Mouse (Mus musculus): ENCODE data around the gene Ntmt1. TPM values are rescaled to one million over a fixed set of nuclear protein-coding genes. Genes with fewer than 3 reads are reported as not detected.

The Ntmt1 gene
- polyA plus RNA-seq, 1 experiment from 2014 or later: 121 TPM

DNA sequence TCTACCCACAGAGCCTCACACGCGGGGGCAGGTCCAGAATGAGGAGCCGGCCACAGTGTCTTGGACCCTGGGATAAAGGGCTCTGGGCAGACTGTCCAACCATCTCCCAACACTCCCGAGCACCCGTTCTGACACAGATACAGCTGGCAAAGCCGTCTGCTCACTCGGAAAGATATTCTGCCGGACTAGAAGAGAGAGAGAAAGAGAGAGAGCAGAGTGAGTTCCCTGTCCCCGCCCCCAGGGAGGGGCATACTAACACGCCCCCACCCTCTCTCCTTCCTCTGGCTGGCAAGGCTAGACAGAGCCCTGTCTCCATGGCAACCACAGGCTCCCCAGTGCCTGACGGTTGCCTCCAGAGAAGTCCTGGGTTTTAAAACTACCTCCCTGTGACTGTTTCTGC lies 11.2 kb upstream of the Ntmt1 start:
- Histone ChIP-seq H3K4me3 (replicated peaks; ENCODE audit: low read length) (peak overlapping the region; percentile 25), H3K4me1 (replicated peaks; ENCODE audit: control insufficient read depth, insufficient read depth, low read length) (peaks cover 34% of the 10 kb centered on the region), H3K4me2 (ENCODE audit: low read length) (peak overlapping the region; percentile 50), H3K9me3 (ENCODE audit: control insufficient read depth, low read length) (no peaks in the 10 kb centered on the region), H3K27ac (ENCODE audit: low read length) (peak overlapping the region; percentile 61), H3K27me3 (replicated peaks; ENCODE audit: control insufficient read depth, insufficient read depth, low read length) (no peaks in the 10 kb centered on the region), H3K36me3 (ENCODE audit: control insufficient read depth, insufficient read depth) (no peaks in the 10 kb centered on the region), H3K9ac (replicated peaks; ENCODE audit: low read depth, low read length) (peak overlapping the region; percentile 38)
- ATAC-seq: peak; percentile 86
- WGBS: 2% methylated on average over 11 of the region's 11 CpGs

DNA sequence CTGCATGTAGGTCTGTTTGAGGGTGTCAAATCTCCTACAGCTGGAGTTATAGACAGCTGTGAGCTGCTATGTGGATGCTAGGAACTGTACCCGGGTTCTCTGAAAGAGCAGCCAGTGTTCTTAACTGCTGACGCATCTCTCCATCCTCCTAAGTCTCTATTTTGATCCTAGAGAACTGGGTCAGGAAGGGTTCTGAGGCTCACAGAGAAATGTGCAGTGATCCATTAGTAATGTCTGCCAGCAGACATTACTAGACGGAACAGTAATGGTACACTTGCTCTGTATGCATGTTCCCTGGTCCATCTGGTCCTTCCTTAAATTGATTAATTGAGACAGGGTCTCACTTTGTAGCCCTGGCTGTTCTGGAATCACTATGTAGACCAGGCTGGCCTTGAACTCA lies 8.2 kb upstream of the Ntmt1 start:
- H3K36me3 ChIP-seq (ENCODE audit: control insufficient read depth, insufficient read depth): no peaks in the 10 kb centered on the region
- no peak for ATAC-seq

DNA sequence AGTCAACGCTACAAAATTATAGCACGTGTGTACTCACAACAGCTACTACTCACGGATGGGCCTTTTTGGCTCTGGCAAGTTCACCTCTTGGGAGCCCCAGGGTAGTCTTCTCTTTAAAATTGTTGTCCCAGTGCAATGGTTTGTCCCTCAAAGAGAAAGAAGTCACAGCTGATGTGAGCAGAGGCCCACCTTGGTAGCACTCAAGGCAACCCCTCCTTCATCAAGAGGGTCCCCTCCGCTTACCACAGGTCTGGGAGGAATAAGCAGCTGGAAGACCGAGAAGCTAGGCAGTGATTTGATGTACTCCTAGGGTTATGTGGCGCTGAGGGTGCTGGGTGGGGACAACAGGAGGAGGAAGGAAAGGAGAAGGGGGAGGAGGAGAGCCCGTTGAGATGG lies 7.0 kb upstream of the Ntmt1 start:
- H3K4me3 ChIP-seq (replicated peaks; ENCODE audit: low read length): peak overlapping the region; percentile 50
- peaks cover 30% of the 10 kb centered on the region for H3K4me1 ChIP-seq (replicated peaks; ENCODE audit: control insufficient read depth, insufficient read depth, low read length)
- WGBS: 36% methylated on average over 7 of the region's 7 CpGs
- peak overlapping the region; percentile 94 for H3K4me2 ChIP-seq (ENCODE audit: low read length)
- H3K9ac ChIP-seq (replicated peaks; ENCODE audit: low read depth, low read length): peak overlapping the region; percentile 68
- ATAC-seq: no peak
- no peak overlapping the region for H3K27ac ChIP-seq (ENCODE audit: low read length)
- no peaks in the 10 kb centered on the region for H3K36me3 ChIP-seq (ENCODE audit: control insufficient read depth, insufficient read depth)
- no peaks in the 10 kb centered on the region for H3K9me3 ChIP-seq (ENCODE audit: control insufficient read depth, low read length)
- no peaks in the 10 kb centered on the region for H3K27me3 ChIP-seq (replicated peaks; ENCODE audit: control insufficient read depth, insufficient read depth, low read length)

More for the DNA sequence above, 8.2 kb upstream of the Ntmt1 start:
- WGBS: 80% methylated on average over 3 of the region's 3 CpGs
- H3K9me3 ChIP-seq (ENCODE audit: control insufficient read depth, low read length): no peaks in the 10 kb centered on the region
- peaks cover 37% of the 10 kb centered on the region for H3K4me1 ChIP-seq (replicated peaks; ENCODE audit: control insufficient read depth, insufficient read depth, low read length)
- no peak overlapping the region for H3K27ac ChIP-seq (ENCODE audit: low read length)
- no peak overlapping the region for H3K4me2 ChIP-seq (ENCODE audit: low read length)
- no peak overlapping the region for H3K4me3 ChIP-seq (replicated peaks; ENCODE audit: low read length)
- no peaks in the 10 kb centered on the region for H3K27me3 ChIP-seq (replicated peaks; ENCODE audit: control insufficient read depth, insufficient read depth, low read length)
- H3K9ac ChIP-seq (replicated peaks; ENCODE audit: low read depth, low read length): no peak overlapping the region

DNA sequence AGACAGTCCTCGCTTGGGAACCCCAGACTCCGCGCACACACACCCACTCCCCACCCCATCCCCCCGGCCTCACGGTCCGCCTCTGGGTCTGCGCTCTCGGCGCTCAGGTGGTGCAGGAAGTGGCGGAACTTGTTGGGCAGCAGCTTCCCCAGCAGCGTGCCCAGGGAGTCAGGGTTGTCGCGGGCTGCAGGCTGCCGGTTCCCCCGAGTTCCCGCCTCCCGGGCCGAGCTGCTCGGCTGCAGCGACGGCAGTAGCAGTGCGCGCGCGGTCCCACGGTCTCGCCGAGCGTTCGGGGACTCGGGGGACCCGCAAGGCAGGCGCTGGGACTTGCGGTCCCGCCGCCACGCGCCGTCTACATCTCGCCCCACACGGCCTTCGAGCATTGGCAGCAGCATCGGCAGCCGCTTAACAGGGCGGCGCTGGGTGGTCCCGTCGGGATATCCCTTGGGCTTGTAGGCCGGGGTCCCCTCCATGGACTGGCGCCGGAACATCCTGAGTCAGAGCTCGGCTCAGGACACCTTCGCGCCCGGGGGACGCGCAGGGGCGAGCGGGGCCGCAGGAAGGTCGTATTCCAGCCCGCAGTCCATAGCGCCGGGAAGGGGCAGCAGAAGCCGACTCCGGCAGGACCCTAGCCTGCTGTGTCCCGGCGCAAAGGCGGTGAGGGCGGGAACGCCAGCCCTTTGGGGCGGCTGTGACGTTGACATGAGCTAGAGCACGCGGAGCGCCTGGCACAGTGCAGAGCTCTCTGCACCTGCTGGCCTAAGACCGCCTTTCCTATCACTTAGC lies 6.4 kb upstream of the Ntmt1 start:
- Histone ChIP-seq H3K9me3 (ENCODE audit: control insufficient read depth, low read length) (no peaks in the 10 kb centered on the region), H3K36me3 (ENCODE audit: control insufficient read depth, insufficient read depth) (no peaks in the 10 kb centered on the region), H3K4me1 (replicated peaks; ENCODE audit: control insufficient read depth, insufficient read depth, low read length) (peaks cover 26% of the 10 kb centered on the region), H3K9ac (replicated peaks; ENCODE audit: low read depth, low read length) (peak overlapping the region; percentile 68), H3K4me2 (ENCODE audit: low read length) (peak overlapping the region; percentile 94), H3K27ac (ENCODE audit: low read length) (no peak overlapping the region), H3K4me3 (replicated peaks; ENCODE audit: low read length) (peak overlapping the region; percentile 50), H3K27me3 (replicated peaks; ENCODE audit: control insufficient read depth, insufficient read depth, low read length) (no peaks in the 10 kb centered on the region)
- ATAC-seq: peak; percentile 60
- 1% methylated on average over 74 of the region's 77 CpGs for WGBS

DNA sequence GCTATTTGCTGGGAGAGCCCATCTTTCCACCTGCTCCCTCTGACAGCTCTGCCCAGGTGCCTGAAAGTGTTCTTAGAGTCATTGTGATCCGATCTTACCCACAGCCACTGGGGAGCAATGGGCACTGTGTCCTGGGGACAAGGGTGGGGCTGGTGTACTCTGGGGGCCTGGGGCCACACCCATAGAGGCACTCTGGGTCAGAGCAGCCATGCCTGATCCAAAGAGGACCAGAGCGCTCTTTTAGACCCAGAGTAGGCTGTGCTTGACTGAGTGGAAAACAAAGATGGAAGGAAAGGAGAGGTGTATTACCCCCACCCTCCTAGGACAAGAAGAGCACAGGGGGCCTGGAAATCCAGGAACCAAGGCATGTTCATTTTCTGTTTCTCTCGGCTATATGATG lies 4.0 kb upstream of the Ntmt1 start, which contains the start of gene 1700001O22Rik:
TSS of gene 1700001O22Rik (minus strand) at position 58 of the 400 bp plus-strand sequence.
- no peak for ATAC-seq
- Histone ChIP-seq H3K4me1 (replicated peaks; ENCODE audit: control insufficient read depth, insufficient read depth, low read length) (peaks cover 21% of the 10 kb centered on the region), H3K4me2 (ENCODE audit: low read length) (no peak within 1 kb of the TSS), H3K27ac (ENCODE audit: low read length) (no peak within 1 kb of the TSS), H3K9me3 (ENCODE audit: control insufficient read depth, low read length) (no peaks in the 10 kb centered on the region), H3K36me3 (ENCODE audit: control insufficient read depth, insufficient read depth) (no peaks in the 10 kb centered on the region), H3K27me3 (replicated peaks; ENCODE audit: control insufficient read depth, insufficient read depth, low read length) (no peaks in the 10 kb centered on the region), H3K9ac (replicated peaks; ENCODE audit: low read depth, low read length) (no peak within 1 kb of the TSS), H3K4me3 (replicated peaks; ENCODE audit: low read length) (no peak within 1 kb of the TSS)
- WGBS: 84% methylated on average over 3 of the region's 3 CpGs

DNA sequence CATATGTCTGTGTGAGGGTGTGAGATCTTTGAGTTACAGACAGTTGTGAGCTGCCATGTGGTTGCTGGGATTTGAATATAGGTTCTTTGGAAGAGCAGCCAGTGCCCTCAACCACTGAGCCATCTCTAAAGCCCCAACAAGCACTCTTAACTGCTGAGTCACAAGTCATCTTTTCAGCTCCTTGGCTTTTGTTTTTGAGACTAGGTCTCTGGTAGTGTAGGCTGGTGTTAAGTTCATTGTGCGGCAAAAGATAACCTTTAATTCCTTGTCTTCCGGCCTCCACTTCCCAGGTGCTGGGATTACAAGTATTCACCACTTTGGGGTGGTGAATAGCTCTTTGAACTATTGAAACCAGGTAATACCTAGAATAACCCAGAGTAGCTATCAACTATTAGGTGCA lies 1.6 kb upstream of the Ntmt1 start:
- Histone ChIP-seq H3K36me3 (ENCODE audit: control insufficient read depth, insufficient read depth) (no peaks in the 10 kb centered on the region), H3K27ac (ENCODE audit: low read length) (no peak overlapping the region), H3K4me3 (replicated peaks; ENCODE audit: low read length) (no peak overlapping the region), H3K4me1 (replicated peaks; ENCODE audit: control insufficient read depth, insufficient read depth, low read length) (peaks cover 38% of the 10 kb centered on the region), H3K27me3 (replicated peaks; ENCODE audit: control insufficient read depth, insufficient read depth, low read length) (no peaks in the 10 kb centered on the region), H3K9me3 (ENCODE audit: control insufficient read depth, low read length) (no peaks in the 10 kb centered on the region), H3K4me2 (ENCODE audit: low read length) (no peak overlapping the region), H3K9ac (replicated peaks; ENCODE audit: low read depth, low read length) (no peak overlapping the region)
- WGBS: 92% methylated on average over 2 of the region's 2 CpGs
- no peak for ATAC-seq

DNA sequence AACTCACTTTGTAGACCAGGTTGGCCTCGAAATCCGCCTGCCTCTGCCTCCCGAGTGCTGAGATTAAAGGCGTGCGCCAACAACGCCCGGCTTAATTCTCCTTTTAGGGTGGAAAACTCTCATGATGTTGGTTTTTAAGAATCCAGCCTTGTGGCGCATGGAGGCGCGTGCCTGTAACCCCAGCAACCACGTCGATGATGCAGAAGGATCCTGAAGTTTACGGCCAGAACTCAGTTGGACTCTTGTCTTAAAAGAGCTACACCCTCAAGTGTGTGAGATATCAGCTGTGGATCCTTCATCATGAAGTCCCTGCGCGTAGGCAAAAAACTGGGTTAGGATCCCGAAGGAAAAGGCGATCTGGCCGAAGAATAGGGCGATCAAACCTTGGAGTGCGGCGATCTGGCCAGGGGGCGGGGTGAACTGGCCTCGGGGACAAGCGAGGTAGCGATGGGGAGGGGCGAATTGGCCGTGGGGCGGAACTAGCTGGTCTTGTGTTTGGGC lies 429 bp upstream of the Ntmt1 start:
- ATAC-seq: peak; percentile 41
- no peaks in the 10 kb centered on the region for H3K27me3 ChIP-seq (replicated peaks; ENCODE audit: control insufficient read depth, insufficient read depth, low read length)
- WGBS: 6% methylated on average over 28 of the region's 28 CpGs
- 0 out of 2 replicates have a peak, but pooled peaks cover under 1% of the 10 kb centered on the region for H3K36me3 ChIP-seq (ENCODE audit: control insufficient read depth, insufficient read depth)
- H3K9me3 ChIP-seq (ENCODE audit: control insufficient read depth, low read length): no peaks in the 10 kb centered on the region
- peak overlapping the region; percentile 74; the same call in 1 of the 2 replicates for H3K27ac ChIP-seq (ENCODE audit: low read length)
- peak overlapping the region; percentile 94 for H3K4me2 ChIP-seq (ENCODE audit: low read length)
- H3K4me1 ChIP-seq (replicated peaks; ENCODE audit: control insufficient read depth, insufficient read depth, low read length): peaks cover 28% of the 10 kb centered on the region
- peak overlapping the region; percentile 79 for H3K4me3 ChIP-seq (replicated peaks; ENCODE audit: low read length)
- H3K9ac ChIP-seq (replicated peaks; ENCODE audit: low read depth, low read length): peak overlapping the region; percentile 85

DNA sequence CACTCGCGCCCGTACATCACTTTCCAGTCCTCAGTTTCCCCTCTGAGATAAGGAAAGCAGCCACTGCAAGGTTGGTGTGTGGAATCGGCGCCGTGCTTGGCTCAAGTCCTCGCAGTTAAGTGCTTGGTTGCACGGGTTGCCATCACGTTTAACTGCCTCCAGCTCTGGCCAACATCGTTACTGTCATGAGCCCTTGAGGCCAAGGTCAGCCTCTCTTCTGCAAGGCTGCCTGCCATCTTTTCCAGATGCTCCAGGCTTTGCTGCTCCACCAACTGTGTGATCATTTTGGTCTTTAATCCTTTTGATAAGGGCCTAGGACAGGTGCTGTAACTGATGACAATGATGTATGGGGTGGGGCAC lies 650 bp downstream of the Ntmt1 start:
- Histone ChIP-seq H3K9me3 (ENCODE audit: control insufficient read depth, low read length) (no peaks in the 10 kb centered on the region), H3K4me2 (ENCODE audit: low read length) (peak overlapping the region; percentile 94), H3K27ac (ENCODE audit: low read length) (peak overlapping the region; percentile 69), H3K36me3 (ENCODE audit: control insufficient read depth, insufficient read depth) (peaks cover 3% of the 10 kb centered on the region; the same call in 1 of the 2 replicates), H3K9ac (replicated peaks; ENCODE audit: low read depth, low read length) (peak overlapping the region; percentile 85), H3K4me3 (replicated peaks; ENCODE audit: low read length) (peak overlapping the region; percentile 79), H3K4me1 (replicated peaks; ENCODE audit: control insufficient read depth, insufficient read depth, low read length) (peaks cover 28% of the 10 kb centered on the region), H3K27me3 (replicated peaks; ENCODE audit: control insufficient read depth, insufficient read depth, low read length) (no peaks in the 10 kb centered on the region)
- 5% methylated on average over 10 of the region's 10 CpGs for WGBS
- no peak; the same call in 1 of the 2 replicates for ATAC-seq

DNA sequence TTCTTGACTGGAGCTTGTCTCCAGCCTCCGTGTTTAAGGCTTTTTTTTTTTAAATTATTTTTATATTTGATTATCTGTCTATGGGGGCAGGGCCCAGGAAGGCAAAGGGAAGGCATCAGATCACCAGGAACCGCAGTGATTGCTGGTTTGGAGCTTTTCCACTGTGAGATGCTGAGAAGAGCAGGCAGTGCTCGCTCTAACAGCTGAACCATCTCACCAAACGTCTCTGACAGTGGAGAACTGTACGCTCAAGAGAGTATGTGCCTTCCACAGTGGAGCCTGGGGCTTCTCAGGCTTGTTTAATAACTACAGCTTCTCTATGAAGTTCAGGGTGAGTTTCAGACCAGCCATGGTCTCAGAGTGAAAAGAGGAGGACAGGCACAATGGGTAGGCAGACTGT lies 1.9 kb downstream of the Ntmt1 start:
- 82% methylated on average over 5 of the region's 5 CpGs for WGBS
- peak overlapping the region; percentile 23; the same call in 1 of the 2 replicates for H3K9ac ChIP-seq (replicated peaks; ENCODE audit: low read depth, low read length)
- H3K4me1 ChIP-seq (replicated peaks; ENCODE audit: control insufficient read depth, insufficient read depth, low read length): peaks cover 28% of the 10 kb centered on the region
- H3K27ac ChIP-seq (ENCODE audit: low read length): no peak overlapping the region
- 0 out of 2 replicates have a peak overlapping the region, but pooled peaks have one; percentile 13 for H3K4me3 ChIP-seq (replicated peaks; ENCODE audit: low read length)
- H3K36me3 ChIP-seq (ENCODE audit: control insufficient read depth, insufficient read depth): peaks cover 3% of the 10 kb centered on the region; the same call in 1 of the 2 replicates
- no peaks in the 10 kb centered on the region for H3K9me3 ChIP-seq (ENCODE audit: control insufficient read depth, low read length)
- H3K4me2 ChIP-seq (ENCODE audit: low read length): peak overlapping the region; percentile 37
- no peaks in the 10 kb centered on the region for H3K27me3 ChIP-seq (replicated peaks; ENCODE audit: control insufficient read depth, insufficient read depth, low read length)
- ATAC-seq: no peak

Data from forebrain, embryonic 16.5 days (tissue).